Mouse (Mus musculus) G1E-ER4 (cell line): Measurements from ENCODE around the gene Scaf8. TPM values are rescaled to one million over a fixed set of nuclear protein-coding genes. Genes with fewer than 3 reads are reported as not detected.

Experiments
- GATA1 ChIP-seq: IDR thresholded peaks from one replicate; pipeline ENCODE4 v1.8.0; 2012; ENCODE audit warnings: low read length, inconsistent platforms
- polyA plus RNA-seq: library from polyadenylated mRNA; stranded (reverse); fragments of >175 nt; gene quantifications from 2 replicates; pipeline ENCODE4 v1.2.3, GENCODE M21; 2012

Gene Scaf8
- polyA plus RNA-seq, 1 experiment, result 60.3 TPM

DNA sequence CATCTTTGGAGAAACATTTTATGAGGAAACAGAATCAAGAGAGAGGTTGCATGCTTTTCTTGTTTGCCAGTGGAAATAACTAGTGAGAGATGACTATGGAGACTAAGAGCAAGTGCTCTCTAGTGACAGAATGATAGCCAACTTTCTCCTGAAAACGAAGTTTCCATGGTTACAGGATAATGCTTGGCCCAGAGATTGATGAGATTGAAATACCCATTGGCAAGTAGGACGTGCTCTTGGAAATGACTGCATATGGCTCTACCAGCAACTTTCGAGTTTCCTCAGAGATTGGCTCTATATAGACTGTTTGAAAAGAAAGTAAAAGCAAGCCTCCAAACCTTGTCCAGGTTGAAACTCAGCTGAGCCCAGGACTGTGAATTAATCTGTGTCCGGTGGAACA lies 97.3 kb downstream of the Scaf8 start:
- TF ChIP-seq GATA1, result no peak

DNA sequence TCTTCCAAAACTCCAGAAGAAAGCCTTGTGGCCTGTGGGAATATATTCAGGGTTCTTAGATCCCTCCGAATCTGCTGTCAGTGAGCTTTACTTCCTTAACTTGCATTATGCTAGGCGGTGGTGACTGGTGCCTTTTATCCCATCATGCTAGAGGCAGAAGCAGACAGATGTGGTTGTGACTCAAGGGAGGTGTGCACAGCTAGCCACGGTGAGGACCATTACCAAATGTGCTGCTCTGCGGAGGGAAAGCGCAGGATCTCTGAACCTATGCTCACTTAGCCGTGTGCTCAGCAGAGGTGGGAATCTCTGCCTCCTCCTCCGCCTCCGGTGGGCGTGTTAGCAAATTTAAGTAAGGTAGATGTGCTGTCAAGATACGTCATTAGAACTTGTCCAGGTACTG lies 98.1 kb downstream of the Scaf8 start:
- no peak for TF ChIP-seq GATA1

DNA sequence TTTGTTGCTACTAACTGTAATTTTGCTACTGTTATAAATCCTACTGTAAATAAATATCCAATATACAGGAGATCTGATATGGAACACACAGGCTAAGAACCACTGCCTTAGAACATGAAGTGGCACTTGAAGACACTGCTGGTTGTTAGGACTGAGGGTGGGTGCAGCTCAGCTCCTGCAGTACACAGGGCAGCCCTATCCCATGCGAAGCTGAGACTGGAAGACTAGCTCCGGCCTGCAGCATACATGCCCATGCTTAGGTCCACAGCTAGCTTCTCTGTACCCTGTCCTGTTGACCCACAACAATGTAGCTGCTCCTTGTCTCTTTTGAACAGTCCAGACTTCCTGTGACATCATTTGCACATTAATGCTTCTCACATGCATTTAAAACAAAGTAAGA lies 100.1 kb downstream of the Scaf8 start:
- TF ChIP-seq GATA1, result no peak

DNA sequence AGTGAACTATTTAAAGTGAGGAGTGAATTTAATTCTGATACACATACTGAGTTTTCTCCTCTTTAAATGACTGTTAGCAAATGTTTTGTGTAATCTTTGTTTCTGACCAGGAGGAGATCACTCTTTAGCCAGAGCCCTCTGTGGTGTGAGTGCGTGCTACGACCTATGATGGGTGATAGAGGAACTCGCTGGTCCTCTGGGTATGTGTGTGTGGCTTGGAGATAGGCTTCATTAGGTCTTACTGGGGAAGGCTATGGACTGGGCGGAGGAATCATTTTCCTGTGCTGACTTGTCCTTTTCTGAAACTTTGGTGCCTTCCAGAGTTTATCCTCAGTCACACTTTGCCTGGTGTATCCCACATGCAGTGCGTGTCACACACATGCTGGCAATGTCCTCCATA lies 102.3 kb downstream of the Scaf8 start:
- TF ChIP-seq GATA1, result no peak

DNA sequence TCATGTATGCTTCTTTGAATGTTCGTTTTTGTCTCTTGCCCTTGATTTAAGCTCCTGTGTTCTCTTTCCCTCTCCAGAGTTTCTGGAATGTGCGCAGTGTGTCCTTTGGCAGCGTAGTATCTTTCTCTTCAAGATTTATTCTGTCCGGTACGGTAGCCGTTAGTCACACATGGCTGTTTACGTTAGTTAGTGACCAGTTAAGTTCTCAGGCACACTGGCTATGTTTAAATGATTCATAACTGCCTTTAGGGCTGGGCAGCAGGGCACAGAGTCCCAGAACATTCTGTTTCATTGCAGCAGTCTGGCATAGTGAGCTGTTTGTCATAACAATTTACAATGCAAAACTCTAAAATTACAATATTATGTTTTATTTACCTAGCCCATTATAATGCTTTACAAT lies 103.6 kb downstream of the Scaf8 start:
- TF ChIP-seq GATA1, result no peak

DNA sequence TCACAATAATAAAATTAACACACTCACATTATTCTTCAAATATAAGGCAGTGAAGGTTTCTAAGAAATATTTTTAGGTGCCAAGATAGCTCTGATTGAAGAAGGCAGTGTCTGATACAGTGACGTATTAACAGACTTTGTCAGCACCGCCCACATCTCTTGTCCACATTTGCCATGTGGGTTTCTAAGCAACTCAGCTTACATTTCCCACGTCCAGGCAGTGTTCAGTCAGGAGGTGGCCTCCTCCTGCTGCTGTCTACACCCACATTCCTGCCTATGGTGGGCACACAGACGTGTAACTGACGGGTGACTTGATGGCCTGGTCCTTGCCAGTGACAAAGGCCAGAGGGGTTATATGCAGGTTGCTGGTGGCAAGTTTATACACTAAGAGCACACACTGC lies 104.1 kb downstream of the Scaf8 start:
- no peak for TF ChIP-seq GATA1

DNA sequence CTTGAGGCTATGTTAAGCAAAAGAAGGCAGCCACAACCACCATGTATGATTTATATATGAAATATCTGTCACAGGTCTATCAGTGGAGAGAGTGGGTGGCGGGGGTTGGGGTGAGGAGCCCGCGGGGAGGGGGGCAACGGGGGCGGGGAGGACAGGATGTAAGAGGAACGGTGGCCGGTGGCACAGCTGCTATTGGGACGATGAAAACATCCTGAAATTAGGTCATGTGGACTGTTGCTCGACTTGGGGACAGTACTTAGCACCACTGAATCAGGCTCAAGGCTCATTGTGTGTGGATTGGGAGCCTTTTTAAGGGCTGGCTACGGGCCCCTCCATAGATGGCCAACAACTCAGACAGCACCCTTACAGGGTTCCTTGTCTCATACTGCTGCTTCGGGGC lies 105.4 kb downstream of the Scaf8 start:
- no peak for TF ChIP-seq GATA1

DNA sequence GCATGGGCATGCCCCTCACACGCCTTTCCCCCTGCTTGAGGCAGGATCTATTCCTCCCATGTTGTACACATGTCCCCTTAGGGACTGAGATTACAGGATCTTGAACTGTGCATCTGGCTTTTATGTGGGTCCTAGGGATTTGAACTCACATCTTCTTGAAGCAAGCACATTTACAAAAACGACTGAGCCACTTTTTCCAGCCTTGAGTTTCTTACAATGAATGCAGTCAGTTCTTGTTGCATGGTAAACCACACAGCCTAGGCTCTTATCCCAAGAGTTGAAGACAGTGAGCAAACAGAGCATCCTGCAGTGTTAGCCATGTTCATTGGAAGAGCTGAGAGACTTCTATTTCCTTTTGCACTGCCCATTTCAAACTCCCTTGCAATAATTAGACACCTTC lies 108.3 kb downstream of the Scaf8 start:
- TF ChIP-seq GATA1, result no peak

DNA sequence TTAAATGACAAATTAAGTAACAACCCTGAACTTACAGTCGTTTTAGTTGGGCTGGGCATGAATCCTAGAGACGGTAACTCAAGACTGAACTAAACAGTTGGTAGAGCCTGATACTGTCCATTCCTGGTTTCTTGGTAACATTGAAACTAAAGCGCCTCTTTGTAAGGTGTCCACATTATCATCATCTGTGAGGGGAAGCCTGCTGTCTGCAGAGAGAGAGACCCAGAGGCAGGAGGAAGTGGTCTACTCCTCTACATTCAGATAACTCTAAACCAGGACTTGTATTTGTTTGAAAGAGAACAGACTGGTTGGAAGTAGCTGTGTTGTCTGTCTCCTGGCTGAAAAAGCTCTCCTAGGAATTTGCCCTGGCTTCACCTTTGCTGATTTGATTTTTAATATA lies 108.9 kb downstream of the Scaf8 start:
- TF ChIP-seq GATA1, result no peak

DNA sequence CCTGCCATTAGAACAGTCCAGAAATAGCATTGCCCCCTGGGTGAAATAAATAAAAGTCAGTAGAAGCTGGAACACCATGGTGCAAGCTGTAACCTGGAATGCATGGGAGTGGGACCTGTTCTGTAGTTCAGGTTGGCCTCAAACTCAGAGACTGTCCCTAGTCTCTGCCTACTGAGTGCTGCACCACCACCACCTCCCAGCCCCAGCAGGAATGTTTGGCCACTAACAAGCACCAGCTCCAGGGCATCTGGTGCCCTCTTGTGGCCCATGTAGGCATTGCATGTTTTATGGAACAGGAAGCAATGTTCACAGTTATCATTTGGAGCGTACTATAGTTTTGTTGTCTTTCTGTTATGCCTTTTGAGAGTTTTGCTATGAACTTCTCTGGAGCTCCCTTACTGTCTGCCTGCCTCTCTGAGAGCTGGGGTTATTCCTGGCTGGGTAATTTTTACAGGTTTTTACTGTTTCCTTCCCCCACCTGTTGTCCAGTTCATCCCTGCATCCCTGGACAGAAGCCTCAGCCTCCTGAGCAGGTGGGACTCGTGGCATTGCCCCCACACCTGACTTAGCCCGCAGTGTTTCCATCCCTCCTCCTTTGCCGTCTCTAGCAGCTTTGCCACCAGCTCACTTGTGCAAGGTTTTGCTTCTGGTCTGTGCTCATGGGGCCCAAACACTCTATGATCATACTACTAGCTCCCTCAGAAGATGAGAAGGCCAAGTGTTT lies 109.8 kb downstream of the Scaf8 start:
- TF ChIP-seq GATA1, result no peak

DNA sequence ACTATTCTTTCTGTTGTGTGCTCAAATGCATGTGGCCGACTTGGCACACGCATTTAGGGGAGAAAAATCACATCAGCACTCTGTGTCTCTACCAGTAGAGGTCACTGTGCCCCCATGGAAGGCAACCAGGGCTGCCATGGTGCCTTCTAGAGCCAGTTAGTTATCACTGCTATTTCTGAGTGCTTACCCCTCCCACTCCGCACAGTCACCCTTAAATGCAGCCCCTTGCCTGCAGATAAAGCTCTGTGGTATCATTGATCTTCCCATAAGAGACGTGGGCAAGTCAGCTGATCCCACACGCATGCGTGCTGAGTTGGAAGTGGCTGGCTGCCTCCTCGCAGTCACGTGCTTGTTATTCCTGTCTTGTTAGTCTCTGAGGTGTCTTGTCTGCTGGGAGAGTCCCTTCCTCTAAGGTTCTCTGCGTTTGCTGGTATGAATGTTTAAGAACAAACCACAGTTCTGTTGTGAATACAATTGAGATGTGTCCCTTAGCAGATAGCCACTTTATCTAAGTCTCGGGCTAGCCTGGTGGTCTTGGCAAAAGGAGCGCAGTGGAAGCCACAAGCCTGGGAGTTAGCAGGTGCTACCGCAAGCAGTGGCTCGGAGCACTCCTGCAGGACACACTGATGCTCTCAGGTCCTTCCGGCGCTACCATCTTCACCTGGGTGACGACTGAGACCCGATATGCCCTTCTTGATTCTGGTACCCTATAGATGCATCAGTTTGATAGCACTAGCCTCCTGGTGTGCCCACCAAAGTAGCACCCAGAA lies 115.6 kb downstream of the Scaf8 start:
- TF ChIP-seq GATA1, result peak; percentile 76

DNA sequence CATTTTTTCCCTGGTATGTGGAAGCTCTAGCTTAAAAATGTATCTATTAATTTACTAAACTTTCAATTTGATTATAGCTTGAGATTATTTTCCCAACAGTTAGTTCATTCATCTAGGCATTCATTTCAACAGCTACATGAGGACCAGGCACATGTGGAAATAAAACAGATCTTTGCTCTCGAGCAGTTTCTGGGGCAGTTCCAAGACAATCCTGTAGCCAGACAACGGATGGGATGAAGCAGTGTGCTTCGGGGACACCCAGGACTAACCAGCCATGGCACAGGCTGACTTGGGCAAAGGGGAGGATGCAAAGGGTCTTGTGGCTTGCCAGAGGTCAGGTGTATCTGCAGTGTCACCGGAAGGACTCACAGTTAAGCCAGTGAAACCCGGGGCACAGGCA lies 117.9 kb downstream of the Scaf8 start:
- no peak for TF ChIP-seq GATA1

DNA sequence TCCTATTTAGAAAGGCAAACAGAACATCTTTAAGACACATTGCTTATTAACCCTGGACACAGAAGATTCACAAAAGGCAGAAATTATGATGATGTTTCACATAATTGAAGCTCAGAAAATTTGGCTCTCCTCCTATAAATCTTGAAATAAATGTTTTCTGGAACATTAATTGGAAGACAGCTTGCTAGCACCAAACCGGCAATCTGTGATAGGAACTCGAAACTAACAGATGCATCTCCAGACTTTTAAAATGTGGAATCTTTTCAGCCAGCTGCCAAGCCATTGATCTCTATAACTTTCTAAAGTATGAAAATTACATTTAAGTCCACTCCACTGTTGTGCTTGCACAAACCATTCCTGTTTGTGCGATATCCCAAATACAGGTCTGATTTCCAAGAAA lies 128.9 kb downstream of the Scaf8 start:
- no peak for TF ChIP-seq GATA1

DNA sequence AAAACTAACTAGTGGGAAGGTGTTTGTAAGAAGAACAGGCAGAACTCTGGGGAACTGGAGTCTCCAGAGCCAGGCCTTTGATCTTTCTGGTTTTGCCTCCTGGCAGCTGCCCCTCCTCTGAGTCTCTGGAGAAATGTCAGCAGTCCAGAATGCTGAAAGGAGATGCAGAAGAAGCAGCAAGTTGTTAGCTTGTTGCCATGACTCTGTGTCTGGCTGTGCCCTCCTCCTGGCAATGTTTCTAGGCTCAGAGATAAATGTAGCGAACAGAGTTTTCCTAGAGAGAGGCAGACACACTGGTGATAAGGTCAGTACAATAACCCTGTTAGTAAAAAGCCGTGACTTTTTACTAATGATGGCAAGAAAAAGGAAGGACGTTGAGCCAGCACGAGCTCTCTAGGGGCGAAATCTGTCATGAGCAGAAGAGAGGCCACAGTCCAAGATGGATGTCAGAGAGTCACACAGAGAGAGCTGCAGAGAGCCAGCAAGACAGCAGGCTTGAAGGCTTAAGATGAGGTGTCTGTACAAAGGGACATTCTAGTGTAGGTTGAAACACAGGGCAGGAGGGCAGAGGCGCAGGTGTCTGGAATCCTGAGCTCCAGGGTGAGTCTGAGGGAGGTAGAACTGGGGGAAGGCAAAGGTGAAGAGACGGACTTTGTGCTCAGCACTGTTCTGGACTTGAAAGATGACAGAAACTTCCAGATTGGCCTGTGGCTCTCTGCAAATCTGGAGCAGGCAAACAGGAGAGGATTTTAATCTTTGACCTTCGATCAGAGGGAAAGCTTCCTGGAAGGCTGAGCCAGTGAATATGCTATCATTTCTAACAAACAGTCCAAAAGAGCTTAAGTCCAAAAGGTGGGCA lies 130.3 kb downstream of the Scaf8 start:
- no peak for TF ChIP-seq GATA1

DNA sequence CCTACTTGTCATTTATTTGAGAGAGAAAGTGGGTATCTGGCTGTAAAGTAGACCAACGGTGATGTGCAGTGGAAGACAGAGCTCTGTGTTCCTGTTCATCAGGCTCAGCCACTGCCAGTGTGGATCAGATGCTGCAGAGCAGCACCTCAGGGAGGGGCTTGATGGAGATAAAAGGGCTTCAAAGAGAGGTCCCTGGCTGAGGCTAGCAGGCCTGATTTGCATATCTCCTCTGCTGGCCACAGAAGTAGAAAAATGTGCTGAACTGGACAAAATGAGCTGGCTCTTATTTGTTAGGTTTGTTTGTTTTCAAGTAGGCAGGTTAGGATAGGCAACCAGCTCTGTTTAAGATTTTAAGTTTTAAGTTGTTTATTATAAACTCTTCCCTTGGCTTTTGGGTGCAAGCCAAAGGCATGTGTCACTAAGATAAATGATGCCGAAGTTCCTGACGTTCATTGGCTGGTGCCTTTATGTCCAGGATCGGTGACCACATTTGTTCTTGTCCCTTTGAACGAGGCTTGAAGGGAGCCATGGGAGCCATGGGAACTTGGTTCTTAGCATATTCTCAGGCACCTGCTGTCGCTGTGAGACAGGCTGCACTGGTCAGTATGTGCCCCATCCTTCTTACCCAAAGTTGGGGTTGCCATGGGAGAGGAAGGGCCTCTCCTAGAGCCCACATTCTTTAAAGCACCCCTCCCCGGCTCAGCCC lies 132.0 kb downstream of the Scaf8 start:
- TF ChIP-seq GATA1, result no peak

Other genes starting within 250 kb of the Scaf8 start
- gene Tiam2, start 211.6 kb downstream of the Scaf8 start, polyA plus RNA-seq, result not detected in 2 replicates